Mouse (Mus musculus) inflammation-experienced regulatory T-cells (primary cell): ENCODE results near the gene Pitpnb. TPM values are rescaled to one million over a fixed set of nuclear protein-coding genes. Genes with fewer than 3 reads are reported as not detected.

Experiments
- polyA plus RNA-seq, 2 experiments: library from polyadenylated mRNA; unstranded; fragments of 100-300 nt; shearing (Covaris generic); gene quantifications; one replicate each; pipeline ENCODE4 v1.2.1; 2017

Pitpnb gene
- 10 to 100 TPM; 63.2 to 87.9 TPM for polyA plus RNA-seq

GRCm38 (mm10) chr5:111330417-111331098, at the start of gene Pitpnb:
TSS of gene Pitpnb (plus strand) at chr5:111330763.

GRCm38 (mm10) chr5:111416591-111417374, 86.2 kb downstream of the Pitpnb start, which contains the start of gene Mn1:
TSS of gene Mn1 (plus strand) at chr5:111417362.

Other genes starting within 250 kb of the Pitpnb start
- under 1 TPM; 0.18 to 0.78 TPM for gene Mn1, start 86.6 kb downstream of the Pitpnb start, polyA plus RNA-seq